Mouse (Mus musculus) hindbrain, postnatal 0 days (tissue): ENCODE measurements around the gene Bhlha9. TPM values are rescaled to one million over a fixed set of nuclear protein-coding genes. Genes with fewer than 3 reads are reported as not detected.

ENCODE experiments used
- ATAC-seq: fragments of 200-750 bp; cut with Nextera tagmentation; 2 replicates; pipeline ENCODE4 v1.8.0; 2017; ENCODE audit warnings: mild to moderate bottlenecking, moderate TSS enrichment, moderate library complexity
- DNase-seq: peaks from one replicate; pipeline ENCODE4 v3.0.0-alpha.2; 2015; ENCODE audit warnings: low spot score
- H3K27ac ChIP-seq: fragments of 300-500 bp; sonication (generic); 2 replicates; pipeline ENCODE4 v1.5.1; 2014; ENCODE audit warnings: mild to moderate bottlenecking
- H3K27me3 ChIP-seq: fragments of 300-500 bp; sonication (generic); 2 replicates; pipeline ENCODE4 v1.6.1; 2014; ENCODE audit warnings: low read length, mixed read lengths; ENCODE audit not compliant: insufficient read depth
- H3K36me3 ChIP-seq: fragments of 300-500 bp; sonication (generic); 2 replicates; pipeline ENCODE4 v1.6.1; 2014; ENCODE audit warnings: low read length, mixed read lengths; ENCODE audit not compliant: insufficient read depth
- H3K4me1 ChIP-seq: fragments of 300-500 bp; sonication (generic); 2 replicates; pipeline ENCODE4 v1.6.1; 2014; ENCODE audit warnings: antibody characterized with exemption, low read length, mixed read lengths; ENCODE audit not compliant: insufficient read depth
- H3K4me2 ChIP-seq: fragments of 300-500 bp; sonication (generic); 2 replicates; pipeline ENCODE4 v1.6.1; 2014; ENCODE audit warnings: low read depth, mild to moderate bottlenecking, low read length, moderate library complexity, mixed read lengths
- H3K4me3 ChIP-seq: fragments of 300-500 bp; sonication (generic); 2 replicates; pipeline ENCODE4 v1.5.1; 2014; ENCODE audit warnings: low read length
- H3K9ac ChIP-seq: fragments of 300-500 bp; sonication (generic); replicated peaks from 2 replicates; pipeline ENCODE4 v1.6.1; 2014; ENCODE audit warnings: mild to moderate bottlenecking, low read length, moderate library complexity, mixed read lengths
- H3K9me3 ChIP-seq: fragments of 300-500 bp; sonication (generic); 2 replicates; pipeline ENCODE4 v1.6.1; 2016; ENCODE audit warnings: low read length, mixed read lengths
- CTCF ChIP-seq: IDR thresholded peaks from 2 replicates; pipeline ENCODE4 v1.5.1; 2016; ENCODE audit warnings: antibody characterized with exemption, control low read depth, low read depth
- WGBS: fragments of 180-500 bp; shearing (Covaris S2); extraction: QIAGEN DNeasy Blood & Tissue Kit; methylation state at CpG from one replicate; pipeline ENCODE4 v1.1.7; 2014; 5-methylcytosine and 5-hydroxymethylcytosine counted together
- polyA plus RNA-seq: library from polyadenylated mRNA; unstranded; fragments of >200 nt; fragmentation: Nextera tagmentation; extraction: Ambion mirVana; gene quantifications from 2 replicates; pipeline ENCODE4 v1.2.1, GENCODE M21; 2015
- total RNA-seq: library from RNA; depleted of rRNA; stranded (reverse); fragments of >200 nt; gene quantifications from 2 replicates; pipeline ENCODE4 v1.2.3, GENCODE M21; 2014

Gene Bhlha9
- total and polyA plus RNA-seq, 2 experiments from 2014 or later, result 1.2 to 2.1 TPM

DNA sequence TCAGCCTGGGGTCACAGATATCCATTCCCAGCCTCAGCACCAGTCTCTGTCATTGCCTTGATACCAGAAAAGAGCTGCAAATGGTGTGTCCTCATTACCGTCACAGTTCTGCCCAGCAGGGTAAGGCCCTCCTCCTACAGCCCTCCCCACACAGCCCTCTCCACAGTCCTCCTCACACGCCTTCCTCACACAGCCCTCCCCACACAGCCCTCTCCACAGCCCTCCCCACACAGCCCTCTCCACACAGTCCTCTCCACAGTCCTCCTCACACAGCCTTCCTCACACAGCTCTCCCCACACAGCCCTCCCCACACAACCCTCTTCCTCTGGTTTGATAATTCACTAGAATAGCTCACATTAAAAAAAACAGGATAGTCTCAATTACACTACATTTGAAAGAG, 42.2 kb upstream of the Bhlha9 start:
- Histone ChIP-seq H3K9me3 (no peaks in the 10 kb centered on the region), H3K4me2 (no peak overlapping the region), H3K4me1 (no peaks in the 10 kb centered on the region), H3K9ac (no peak overlapping the region), H3K27me3 (no peaks in the 10 kb centered on the region), H3K27ac (no peak overlapping the region), H3K4me3 (no peak overlapping the region), H3K36me3 (no peaks in the 10 kb centered on the region)
- DNase-seq (no peak), ATAC-seq (no peak)
- no peak for TF ChIP-seq CTCF
- 28% methylated on average over 2 of the region's 2 CpGs for WGBS

DNA sequence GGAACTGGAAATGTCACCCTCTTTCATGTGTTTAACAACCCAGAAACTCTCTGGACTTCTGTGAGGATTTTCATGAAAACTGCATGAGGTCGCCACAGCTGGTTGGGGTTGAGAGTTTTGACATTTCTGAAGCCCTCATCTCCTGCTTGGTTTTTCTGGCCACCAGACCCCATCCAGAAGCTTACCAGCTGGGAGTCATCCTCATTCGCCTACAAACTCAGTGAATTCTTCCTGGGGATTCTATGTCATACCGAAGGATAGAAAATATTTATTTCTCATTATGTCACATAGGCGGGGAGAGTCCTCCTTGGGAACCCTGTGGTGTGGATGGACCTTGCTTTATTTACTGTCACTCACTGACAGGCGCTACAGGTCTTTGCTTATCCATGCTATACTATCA, 41.8 kb upstream of the Bhlha9 start:
- no peak overlapping the region for H3K4me2 ChIP-seq
- 85% methylated on average over 5 of the region's 5 CpGs for WGBS

DNA sequence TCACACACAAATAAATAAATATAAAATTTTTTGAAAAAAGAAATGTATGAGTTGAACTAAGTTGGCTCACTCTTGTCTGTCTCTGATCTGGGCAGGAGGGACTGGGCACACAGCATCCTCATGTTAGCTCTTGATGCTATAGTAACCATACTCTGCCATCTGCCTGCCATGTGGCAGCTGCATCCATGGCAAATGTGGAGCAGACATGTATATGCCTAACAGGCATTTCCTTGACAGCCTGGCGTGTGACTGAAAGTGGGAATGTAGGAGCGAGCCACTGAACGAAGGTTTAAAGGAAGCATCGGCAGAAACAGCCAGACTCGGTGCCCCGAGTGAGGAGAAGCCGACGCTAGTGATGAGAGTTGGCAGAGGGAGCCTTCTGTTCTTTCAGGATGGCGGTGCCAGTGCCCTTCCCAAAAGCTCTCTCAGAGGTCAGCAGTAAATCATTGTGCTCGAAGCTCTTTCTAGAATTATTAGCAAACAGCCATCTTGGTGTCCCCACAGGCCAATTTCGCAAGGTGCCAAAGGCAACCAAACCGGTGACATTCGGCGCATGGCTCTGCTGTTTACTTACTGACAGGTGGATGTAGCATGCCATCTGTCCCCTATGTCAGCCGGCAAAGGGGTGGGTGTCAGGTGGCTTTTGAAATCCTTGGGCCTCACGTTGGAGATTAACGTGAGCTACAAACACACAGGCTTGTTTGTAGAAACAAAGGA, 32.8 kb upstream of the Bhlha9 start:
- 49% methylated on average over 17 of the region's 17 CpGs for WGBS
- Histone ChIP-seq H3K4me1 (0 out of 2 replicates have a peak, but pooled peaks cover 3% of the 10 kb centered on the region), H3K4me3 (no peak overlapping the region), H3K27me3 (no peaks in the 10 kb centered on the region), H3K27ac (peak overlapping the region; percentile 61), H3K36me3 (no peaks in the 10 kb centered on the region), H3K4me2 (no peak overlapping the region), H3K9me3 (no peaks in the 10 kb centered on the region), H3K9ac (no peak overlapping the region)
- peak; percentile 51; the same call in 1 of the 2 replicates for ATAC-seq
- 0 out of 2 replicates have a peak, but pooled peaks have one; percentile 8 for TF ChIP-seq CTCF
- DNase-seq, result peak; percentile 67

More for the DNA sequence above, 41.8 kb upstream of the Bhlha9 start:
- no peak for ATAC-seq
- no peak overlapping the region for H3K4me3 ChIP-seq
- no peaks in the 10 kb centered on the region for H3K27me3 ChIP-seq
- H3K4me1 ChIP-seq, result no peaks in the 10 kb centered on the region
- H3K9me3 ChIP-seq, result no peaks in the 10 kb centered on the region
- no peak overlapping the region for H3K27ac ChIP-seq
- no peak for TF ChIP-seq CTCF
- no peaks in the 10 kb centered on the region for H3K36me3 ChIP-seq
- no peak overlapping the region for H3K9ac ChIP-seq
- DNase-seq, result no peak

DNA sequence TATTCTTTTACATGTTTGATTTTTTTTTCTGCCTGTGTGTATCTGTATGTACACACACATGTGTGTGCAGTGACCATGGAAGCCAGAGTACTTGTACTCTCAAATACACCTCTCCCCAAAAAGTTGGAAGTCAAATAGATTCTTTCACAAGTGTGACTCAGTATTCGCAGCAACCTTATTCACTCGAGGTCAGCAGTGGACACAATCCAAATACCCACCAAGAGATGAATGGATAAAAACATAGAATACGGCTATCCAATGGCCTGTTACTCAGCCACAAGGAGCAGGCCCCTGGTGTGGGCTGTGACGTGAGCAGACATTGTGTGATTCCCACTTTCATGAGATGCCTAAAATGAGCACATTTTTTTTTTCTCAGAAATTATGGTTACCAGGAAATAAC, 32.0 kb upstream of the Bhlha9 start:
- Histone ChIP-seq H3K9me3 (no peaks in the 10 kb centered on the region), H3K9ac (no peak overlapping the region), H3K36me3 (no peaks in the 10 kb centered on the region), H3K4me1 (0 out of 2 replicates have a peak, but pooled peaks cover 3% of the 10 kb centered on the region), H3K4me2 (no peak overlapping the region), H3K27me3 (no peaks in the 10 kb centered on the region), H3K4me3 (no peak overlapping the region), H3K27ac (no peak overlapping the region)
- ATAC-seq (no peak), DNase-seq (no peak)
- TF ChIP-seq CTCF, result no peak
- WGBS, result 57% methylated on average over 4 of the region's 4 CpGs

DNA sequence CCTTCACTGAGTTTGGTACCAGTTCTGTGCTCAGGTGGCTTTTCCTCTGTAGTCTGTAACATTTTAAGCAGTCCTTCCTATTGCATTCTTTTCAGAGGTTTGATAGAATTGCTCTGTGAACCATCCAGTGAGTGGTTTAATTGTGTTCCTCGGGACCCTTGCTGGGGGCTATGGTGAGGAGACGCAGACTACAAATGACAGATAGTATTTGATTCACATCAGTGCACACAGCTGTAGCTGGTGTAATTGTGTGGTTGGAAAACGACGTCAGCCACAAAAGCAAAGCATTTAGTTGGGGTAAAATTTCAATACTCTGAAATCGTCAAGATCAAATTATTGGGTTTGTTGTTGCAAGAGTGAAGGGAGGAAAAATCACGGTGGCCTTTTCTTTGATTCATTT, 28.0 kb upstream of the Bhlha9 start:
- WGBS, result 35% methylated on average over 6 of the region's 6 CpGs
- DNase-seq (peak; percentile 47), ATAC-seq (no peak)
- Histone ChIP-seq H3K27me3 (no peaks in the 10 kb centered on the region), H3K9me3 (no peaks in the 10 kb centered on the region), H3K4me3 (no peak overlapping the region), H3K27ac (peak overlapping the region; percentile 6; the same call in 1 of the 2 replicates), H3K9ac (no peak overlapping the region), H3K4me2 (no peak overlapping the region), H3K36me3 (no peaks in the 10 kb centered on the region), H3K4me1 (peaks cover 11% of the 10 kb centered on the region)
- no peak for TF ChIP-seq CTCF

DNA sequence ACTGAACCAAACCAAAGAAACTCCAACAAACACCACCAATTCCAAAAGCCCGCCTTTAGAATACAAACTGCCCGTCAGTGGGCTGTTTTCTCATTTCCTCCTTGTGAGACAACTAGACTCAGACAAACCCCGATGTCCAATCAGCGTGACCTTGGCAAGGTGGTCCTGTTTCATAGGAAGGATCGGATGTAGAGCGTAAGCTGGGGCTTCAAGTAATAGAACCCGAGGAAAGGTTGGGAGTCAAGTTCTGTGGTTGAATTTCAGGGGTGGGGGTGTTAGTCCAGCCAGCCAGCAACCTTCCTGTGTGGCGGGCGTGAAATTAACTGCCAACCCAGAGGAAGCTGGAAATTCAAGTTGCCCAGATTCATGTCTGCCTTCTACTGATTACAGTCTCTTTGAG, 27.2 kb upstream of the Bhlha9 start:
- Histone ChIP-seq H3K27ac (no peak overlapping the region), H3K27me3 (no peaks in the 10 kb centered on the region), H3K9me3 (no peaks in the 10 kb centered on the region), H3K36me3 (no peaks in the 10 kb centered on the region), H3K4me2 (no peak overlapping the region), H3K9ac (no peak overlapping the region), H3K4me1 (peaks cover 11% of the 10 kb centered on the region), H3K4me3 (no peak overlapping the region)
- ATAC-seq, result no peak
- TF ChIP-seq CTCF, result no peak
- DNase-seq, result no peak
- 62% methylated on average over 9 of the region's 9 CpGs for WGBS

DNA sequence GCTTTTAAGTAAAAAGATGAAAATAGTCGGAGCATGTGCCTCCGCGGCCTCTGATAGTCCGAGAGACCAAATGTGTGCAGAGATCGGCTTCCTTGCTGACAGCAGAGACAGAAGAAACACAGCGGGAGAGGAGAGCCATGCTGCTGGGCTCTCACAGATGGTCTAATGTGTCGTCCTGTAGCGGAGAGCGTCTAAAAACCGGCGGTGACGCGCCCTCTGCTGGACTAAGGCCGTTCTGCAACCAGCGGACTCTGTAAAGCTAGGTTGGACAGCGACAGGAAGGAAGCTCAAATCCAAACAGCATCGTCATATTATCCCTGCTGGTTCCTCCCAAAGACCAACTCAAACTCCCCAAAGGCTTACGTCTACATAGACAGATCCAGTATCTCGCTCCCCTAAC, 26.3 kb upstream of the Bhlha9 start:
- 0% methylated on average over 19 of the region's 19 CpGs for WGBS

More for the DNA sequence above, 26.3 kb upstream of the Bhlha9 start:
- peak; percentile 98 for TF ChIP-seq CTCF
- Histone ChIP-seq H3K27ac (peak overlapping the region; percentile 69), H3K9me3 (no peaks in the 10 kb centered on the region), H3K27me3 (no peaks in the 10 kb centered on the region), H3K4me2 (peak overlapping the region; percentile 50), H3K4me3 (0 out of 2 replicates have a peak overlapping the region, but pooled peaks have one; percentile 11), H3K4me1 (peaks cover 11% of the 10 kb centered on the region), H3K9ac (no peak overlapping the region), H3K36me3 (no peaks in the 10 kb centered on the region)
- ATAC-seq (peak; percentile 81), DNase-seq (peak; percentile 96)
